Mouse (Mus musculus): ENCODE data around the gene Cdh20.

DNA sequence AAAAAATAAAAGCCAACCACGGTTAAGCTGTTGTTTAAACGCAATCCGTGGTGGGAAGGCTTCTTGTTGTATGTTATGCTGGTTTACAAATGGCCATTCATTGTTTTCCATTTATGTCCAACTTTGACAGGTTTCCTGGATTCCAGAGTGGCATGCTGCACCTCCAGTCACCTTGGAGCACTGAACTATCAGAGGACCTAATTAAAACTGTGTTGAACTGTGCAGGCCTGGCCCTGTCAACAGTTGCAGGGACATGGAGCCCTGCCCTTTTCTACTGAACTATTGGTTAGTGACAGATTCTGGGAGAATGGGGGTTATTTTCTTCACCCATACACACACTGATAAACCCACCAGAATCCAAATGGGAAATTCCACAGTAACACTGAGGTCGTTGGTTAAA is 20.9 kb upstream of the Cdh20 start:
- TF ChIP-seq CTCF (IDR thresholded peaks at IDR 0.05; ENCODE audit: low read depth, low read length) = no peak
- no peak for TF ChIP-seq POLR2AphosphoS5 (IDR thresholded peaks at IDR 0.05; ENCODE audit: insufficient replicate concordance, low read depth, low read length)
- TF ChIP-seq GATA1 (IDR thresholded peaks at IDR 0.05; ENCODE audit: borderline replicate concordance, low read length) = no peak
- no peak for TF ChIP-seq TAL1 (conservative IDR thresholded peaks at IDR 0.05; ENCODE audit: low read depth, low read length)
- no peak for TF ChIP-seq GATA2 (IDR thresholded peaks at IDR 0.05; ENCODE audit: borderline replicate concordance, low read depth, low read length)
